In genomic region chr2:72139863-72140845, GRCm38 (mm10) we compare ENCODE assay signal across 16 mouse cellular contexts.
A peak's percentile ranks its signal among the peaks of the same experiment; 100 is the strongest.
DNase-seq lines count a peak whose midpoint lies in the region; TF ChIP-seq lines count a peak whose summit lies in the region.
"Had no signal": no experiment of that assay in that cellular context is flagged by ENCODE, and none has a peak within 500 bp of the region (broad histone marks: within the 10 kb centered on the region; RNA-seq: fewer than 3 reads in every experiment).

No protein-coding gene starts in this region.

- no peak overlapping the region for H3K27ac ChIP-seq in heart, embryonic 10.5 days
- H3K27ac ChIP-seq in spleen, adult 2 months (ENCODE audit: insufficient read depth, low read length) = peak overlapping the region; percentile 70
- H3K27ac ChIP-seq: gastrocnemius, adult 2 months; midbrain, embryonic 13.5 days; stomach, embryonic 15.5 days had no signal

- no peaks in the 10 kb centered on the region for H3K27me3 ChIP-seq in heart, embryonic 10.5 days (ENCODE audit: insufficient read depth, poor library complexity, severe bottlenecking)
- no peaks in the 10 kb centered on the region for H3K27me3 ChIP-seq in spleen, adult 2 months (ENCODE audit: control insufficient read depth, insufficient read depth, low read length)
- H3K27me3 ChIP-seq: stomach, embryonic 15.5 days had no signal

- peak; percentile 70 for DNase-seq in heart, adult 11 months
- DNase-seq in heart, embryonic 10.5 days (ENCODE audit: low spot score) = no peak
- peak in 1 of 2 experiments; percentile 50 for DNase-seq in spleen, adult 2 months (ENCODE audit: low read depth in 1 of 2, low spot score in 2 of 2)
- DNase-seq in spleen, postnatal 14 days (ENCODE audit: low spot score in 2 of 2) = no peak
- peak; percentile 54 for DNase-seq in cerebellum, adult 9-11 months
- DNase-seq in adrenal gland, postnatal 4 days (ENCODE audit: low spot score in 2 of 2) = no peak
- no peak for DNase-seq in frontal cortex, postnatal 14 days (ENCODE audit: low spot score in 2 of 2)
- DNase-seq: adrenal gland, postnatal 10 days; gastrocnemius, adult 2 months; kidney, postnatal 14 days; liver; lung, postnatal 10 days; right cerebral cortex, postnatal 14 days; thymus, postnatal 36 days had no signal

- no peak overlapping the region for H3K4me3 ChIP-seq in heart, embryonic 10.5 days
- H3K4me3 ChIP-seq in spleen, adult 2 months (ENCODE audit: extremely low read depth, insufficient read depth, insufficient read length) = no peak overlapping the region
- H3K4me3 ChIP-seq: gastrocnemius, adult 2 months; midbrain, embryonic 13.5 days; stomach, embryonic 15.5 days had no signal

- no peak for TF ChIP-seq CTCF in spleen, adult 2 months (IDR thresholded peaks at IDR 0.05; ENCODE audit: extremely low read depth, insufficient read depth, insufficient read length, insufficient replicate concordance)

- no peaks in the 10 kb centered on the region for H3K36me3 ChIP-seq in heart, embryonic 10.5 days
- H3K36me3 ChIP-seq in spleen, adult 2 months (ENCODE audit: control insufficient read depth, insufficient read depth, low read length) = no peaks in the 10 kb centered on the region
- H3K36me3 ChIP-seq: midbrain, embryonic 13.5 days; stomach, embryonic 15.5 days had no signal

- H3K4me1 ChIP-seq in heart, embryonic 10.5 days = peaks cover 11% of the 10 kb centered on the region; the same call in 1 of the 2 replicates
- H3K4me1 ChIP-seq in spleen, adult 2 months (ENCODE audit: control insufficient read depth, insufficient read depth, insufficient read length) = peaks cover 20% of the 10 kb centered on the region

- TF ChIP-seq POLR2A in spleen, adult 2 months (IDR thresholded peaks at IDR 0.05; ENCODE audit: low read depth, low read length) = no peak

- no peaks in the 10 kb centered on the region for H3K9me3 ChIP-seq in heart, embryonic 10.5 days
- H3K9me3 ChIP-seq: stomach, embryonic 15.5 days had no signal

- 87% methylated on average over 14 of the region's 14 CpGs for WGBS in heart, embryonic 10.5 days
- WGBS in spleen, adult 2 months = 55% methylated on average over 14 of the region's 14 CpGs

Comparison
In these comparisons a context has a peak if more than half of its experiments do, and no peak if none do; other contexts are left out.
1. DNase-seq: peak in heart, adult 11 months (single experiment) and cerebellum, adult 9-11 months (single experiment); none in heart, embryonic 10.5 days (single experiment), spleen, postnatal 14 days (0 of 2), adrenal gland, postnatal 4 days (0 of 2) and frontal cortex, postnatal 14 days (0 of 2).